Mouse (Mus musculus): ENCODE measurements around the gene Vwa3b. TPM values are rescaled to one million over a fixed set of nuclear protein-coding genes. Genes with fewer than 3 reads are reported as not detected.

Vwa3b gene
- total and polyA plus RNA-seq, 2 experiments: 0.37 to 0.40 TPM

- no peak for DNase-seq (ENCODE audit: extremely low read depth, low read depth, low spot score)
- no peak overlapping the region for H3K9ac ChIP-seq (ENCODE audit: low read depth, low read length)
- no peaks in the 10 kb centered on the region for H3K79me2 ChIP-seq (ENCODE audit: control insufficient read depth, insufficient read depth, low read length)
- no peak for TF ChIP-seq POLR2A (IDR thresholded peaks at IDR 0.05; ENCODE audit: extremely low read depth, insufficient read depth, low read length)
- TF ChIP-seq CTCF (IDR thresholded peaks at IDR 0.05; ENCODE audit: low read depth, low read length): no peak
- H3K27ac ChIP-seq (replicated peaks; ENCODE audit: insufficient read depth, low read depth, low read length): no peak overlapping the region
- no peaks in the 10 kb centered on the region for H3K27me3 ChIP-seq (ENCODE audit: control insufficient read depth, insufficient read depth, low read length)
- H3K4me1 ChIP-seq (ENCODE audit: control insufficient read depth, insufficient read depth, low read length): peaks cover 6% of the 10 kb centered on the region
- no peaks in the 10 kb centered on the region for H3K36me3 ChIP-seq (ENCODE audit: control insufficient read depth, insufficient read depth, low read length)
- WGBS: 84% methylated on average over 4 of the region's 4 CpGs
- H3K4me3 ChIP-seq (ENCODE audit: insufficient read depth, low read depth, low read length): no peak overlapping the region
These were observed 27.3 kb downstream of the Vwa3b start for GRCm38 (mm10) chr1:37053691-37054090.

DNA sequence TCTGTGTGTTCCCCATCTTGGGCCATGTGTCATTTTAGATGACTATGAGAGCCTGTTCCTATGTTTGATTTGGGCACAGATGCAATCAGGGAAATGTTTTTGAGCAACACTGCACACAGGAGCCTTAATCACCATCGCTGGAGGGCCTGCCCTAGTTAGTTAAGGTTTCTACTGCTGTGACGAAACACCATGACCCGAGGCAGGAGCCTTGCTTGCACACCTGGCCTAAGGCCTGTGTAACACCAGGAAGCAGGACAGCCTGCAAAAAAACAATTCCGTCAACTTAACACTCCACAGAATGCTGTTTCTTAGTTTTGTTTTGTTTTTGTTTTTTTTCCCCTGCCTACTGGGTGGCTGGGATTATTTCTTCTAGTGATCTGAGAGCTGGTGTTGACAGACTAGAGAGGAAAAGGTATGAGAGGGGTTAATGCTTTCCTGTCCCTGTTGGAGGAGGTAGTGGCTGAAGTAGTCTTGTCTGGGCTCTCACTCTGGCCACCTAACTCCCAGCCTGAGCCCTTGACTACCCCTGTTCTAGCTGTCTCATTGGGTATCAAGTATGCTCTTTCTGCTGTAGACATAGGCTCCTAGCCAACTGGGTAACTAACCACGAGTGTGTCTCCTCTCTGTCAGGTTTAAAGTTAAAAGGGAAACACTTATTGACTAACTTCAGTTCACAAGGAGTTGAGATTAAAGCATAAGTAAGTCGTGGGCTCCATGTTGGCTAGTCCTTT lies 30.6 kb downstream of the Vwa3b start:
- H3K4me1 ChIP-seq (ENCODE audit: control insufficient read depth, insufficient read depth, low read length): peaks cover 6% of the 10 kb centered on the region
- WGBS: 18% methylated on average over 6 of the region's 6 CpGs
- peak; percentile 93 for DNase-seq (ENCODE audit: extremely low read depth, low read depth, low spot score)

GRCm38 (mm10) chr1:37060856-37061255 lies 34.5 kb downstream of the Vwa3b start:
- Histone ChIP-seq H3K79me2 (ENCODE audit: control insufficient read depth, insufficient read depth, low read length) (no peaks in the 10 kb centered on the region), H3K36me3 (ENCODE audit: control insufficient read depth, insufficient read depth, low read length) (no peaks in the 10 kb centered on the region), H3K4me1 (ENCODE audit: control insufficient read depth, insufficient read depth, low read length) (peaks cover 6% of the 10 kb centered on the region), H3K27ac (replicated peaks; ENCODE audit: insufficient read depth, low read depth, low read length) (no peak overlapping the region), H3K9ac (ENCODE audit: low read depth, low read length) (no peak overlapping the region), H3K27me3 (ENCODE audit: control insufficient read depth, insufficient read depth, low read length) (no peaks in the 10 kb centered on the region), H3K4me3 (ENCODE audit: insufficient read depth, low read depth, low read length) (no peak overlapping the region)
- no peak for DNase-seq (ENCODE audit: extremely low read depth, low read depth, low spot score)
- no peak for TF ChIP-seq POLR2A (IDR thresholded peaks at IDR 0.05; ENCODE audit: extremely low read depth, insufficient read depth, low read length)
- TF ChIP-seq CTCF (IDR thresholded peaks at IDR 0.05; ENCODE audit: low read depth, low read length): no peak
- 78% methylated on average over 5 of the region's 5 CpGs for WGBS

More for the DNA sequence above, 30.6 kb downstream of the Vwa3b start:
- Histone ChIP-seq H3K27me3 (ENCODE audit: control insufficient read depth, insufficient read depth, low read length) (no peaks in the 10 kb centered on the region), H3K27ac (replicated peaks; ENCODE audit: insufficient read depth, low read depth, low read length) (peak overlapping the region; percentile 83), H3K36me3 (ENCODE audit: control insufficient read depth, insufficient read depth, low read length) (no peaks in the 10 kb centered on the region), H3K4me3 (ENCODE audit: insufficient read depth, low read depth, low read length) (no peak overlapping the region), H3K9ac (ENCODE audit: low read depth, low read length) (no peak overlapping the region), H3K79me2 (ENCODE audit: control insufficient read depth, insufficient read depth, low read length) (no peaks in the 10 kb centered on the region)
- no peak for TF ChIP-seq CTCF (IDR thresholded peaks at IDR 0.05; ENCODE audit: low read depth, low read length)
- no peak for TF ChIP-seq POLR2A (IDR thresholded peaks at IDR 0.05; ENCODE audit: extremely low read depth, insufficient read depth, low read length)

- Histone ChIP-seq H3K9ac (ENCODE audit: low read depth, low read length) (no peak overlapping the region), H3K27me3 (ENCODE audit: control insufficient read depth, insufficient read depth, low read length) (no peaks in the 10 kb centered on the region), H3K4me1 (ENCODE audit: control insufficient read depth, insufficient read depth, low read length) (no peaks in the 10 kb centered on the region), H3K79me2 (ENCODE audit: control insufficient read depth, insufficient read depth, low read length) (no peaks in the 10 kb centered on the region), H3K27ac (replicated peaks; ENCODE audit: insufficient read depth, low read depth, low read length) (no peak overlapping the region), H3K36me3 (ENCODE audit: control insufficient read depth, insufficient read depth, low read length) (no peaks in the 10 kb centered on the region), H3K4me3 (ENCODE audit: insufficient read depth, low read depth, low read length) (no peak overlapping the region)
- WGBS: 91% methylated on average over 5 of the region's 5 CpGs
- no peak for TF ChIP-seq POLR2A (IDR thresholded peaks at IDR 0.05; ENCODE audit: extremely low read depth, insufficient read depth, low read length)
- no peak for TF ChIP-seq CTCF (IDR thresholded peaks at IDR 0.05; ENCODE audit: low read depth, low read length)
- no peak for DNase-seq (ENCODE audit: extremely low read depth, low read depth, low spot score)
These were observed 36.7 kb downstream of the Vwa3b start for GRCm38 (mm10) chr1:37063053-37063452.

DNA sequence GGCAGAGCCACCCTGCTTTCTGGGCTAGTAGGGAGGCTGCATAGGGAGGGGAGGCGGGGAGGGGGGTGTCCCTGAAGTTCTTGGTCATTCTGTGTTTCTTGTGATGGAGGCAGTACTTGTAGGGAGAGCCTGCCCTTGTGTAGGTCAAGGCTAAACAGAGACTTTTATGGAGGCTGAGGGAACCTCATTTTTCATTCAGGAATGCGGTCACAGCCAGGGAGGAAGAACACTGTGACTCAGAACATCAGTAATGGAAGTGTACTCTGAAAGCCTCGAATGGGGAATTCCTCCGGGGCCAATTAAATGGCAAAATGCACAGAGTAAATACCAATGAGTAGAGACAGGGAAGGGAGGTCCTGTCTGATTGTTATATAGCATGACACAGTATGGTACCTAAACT lies 37.4 kb downstream of the Vwa3b start:
- WGBS: 86% methylated on average over 4 of the region's 4 CpGs
- H3K27ac ChIP-seq (replicated peaks; ENCODE audit: insufficient read depth, low read depth, low read length): no peak overlapping the region
- H3K4me3 ChIP-seq (ENCODE audit: insufficient read depth, low read depth, low read length): no peak overlapping the region
- no peaks in the 10 kb centered on the region for H3K36me3 ChIP-seq (ENCODE audit: control insufficient read depth, insufficient read depth, low read length)
- H3K27me3 ChIP-seq (ENCODE audit: control insufficient read depth, insufficient read depth, low read length): no peaks in the 10 kb centered on the region
- H3K4me1 ChIP-seq (ENCODE audit: control insufficient read depth, insufficient read depth, low read length): no peaks in the 10 kb centered on the region
- TF ChIP-seq CTCF (IDR thresholded peaks at IDR 0.05; ENCODE audit: low read depth, low read length) (no peak), POLR2A (IDR thresholded peaks at IDR 0.05; ENCODE audit: extremely low read depth, insufficient read depth, low read length) (no peak)
- H3K9ac ChIP-seq (ENCODE audit: low read depth, low read length): no peak overlapping the region
- no peaks in the 10 kb centered on the region for H3K79me2 ChIP-seq (ENCODE audit: control insufficient read depth, insufficient read depth, low read length)
- DNase-seq (ENCODE audit: extremely low read depth, low read depth, low spot score): no peak

Data from liver, adult 2 months (tissue).